ENCODE assay signal across 11 mouse cellular contexts in the genomic region with DNA sequence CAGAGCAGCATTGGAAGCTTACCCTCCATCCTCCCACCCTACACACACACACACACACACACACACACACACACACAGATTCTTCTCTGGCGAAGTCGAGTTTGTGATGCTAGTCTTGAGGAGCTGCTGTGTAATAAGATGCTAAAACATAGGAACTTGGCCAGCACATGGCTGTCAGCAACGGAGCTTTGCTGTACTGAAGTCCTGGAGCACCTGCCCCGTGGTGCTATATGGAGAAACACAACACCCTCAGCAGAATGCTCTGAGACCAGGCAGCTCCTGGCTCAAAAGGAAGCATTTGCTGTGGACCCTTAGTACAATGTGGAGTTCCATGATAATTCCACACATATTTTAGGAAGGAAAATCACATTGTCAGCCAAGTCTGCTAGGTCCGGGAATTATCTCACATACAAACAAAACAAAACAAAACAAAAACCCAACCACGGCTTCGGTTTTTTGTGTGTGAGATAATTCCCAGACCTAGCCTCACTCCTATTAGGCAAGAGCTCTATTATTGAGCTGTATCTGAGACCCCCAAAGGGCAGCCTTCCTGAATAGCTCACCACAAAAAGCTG. TPM values are rescaled to one million over a fixed set of nuclear protein-coding genes. Genes with fewer than 3 reads are reported as not detected.
DNase-seq lines count a peak whose midpoint lies in the region; ATAC-seq lines count a peak whose summit lies in the region.
"Had no signal": no experiment of that assay in that cellular context is flagged by ENCODE, and none has a peak within 500 bp of the region (broad histone marks: within the 10 kb centered on the region; RNA-seq: fewer than 3 reads in every experiment).

No protein-coding gene starts in this region.

- no peaks in the 10 kb centered on the region for H3K9me3 ChIP-seq in heart, embryonic 11.5 days (replicated peaks; ENCODE audit: control insufficient read depth, low read length)
- no peaks in the 10 kb centered on the region for H3K9me3 ChIP-seq in lung, embryonic 16.5 days (ENCODE audit: control insufficient read depth, low read length)
- H3K9me3 ChIP-seq in embryonic facial prominence, embryonic 15.5 days (replicated peaks) = no peaks in the 10 kb centered on the region
- no peaks in the 10 kb centered on the region for H3K9me3 ChIP-seq in stomach, embryonic 14.5 days (ENCODE audit: control insufficient read depth, low read depth, low read length)

- peaks cover 35% of the 10 kb centered on the region for H3K4me1 ChIP-seq in heart, embryonic 11.5 days (ENCODE audit: control insufficient read depth, insufficient read depth, low read length)
- peaks cover 24% of the 10 kb centered on the region for H3K4me1 ChIP-seq in lung, embryonic 16.5 days (replicated peaks; ENCODE audit: control insufficient read depth, insufficient read depth, low read length)
- peaks cover 28% of the 10 kb centered on the region for H3K4me1 ChIP-seq in embryonic facial prominence, embryonic 15.5 days
- peaks cover 26% of the 10 kb centered on the region; the same call in 1 of the 2 replicates for H3K4me1 ChIP-seq in stomach, embryonic 14.5 days (ENCODE audit: control insufficient read depth, insufficient read depth, low read length)

- no peak overlapping the region for H3K9ac ChIP-seq in heart, embryonic 11.5 days (ENCODE audit: low read depth, low read length)
- H3K9ac ChIP-seq in lung, embryonic 16.5 days (ENCODE audit: low read length) = no peak overlapping the region
- no peak overlapping the region for H3K9ac ChIP-seq in embryonic facial prominence, embryonic 15.5 days
- H3K9ac ChIP-seq in stomach, embryonic 14.5 days (replicated peaks; ENCODE audit: low read depth, low read length) = no peak overlapping the region

- peak overlapping the region; percentile 65 for H3K27ac ChIP-seq in heart, embryonic 11.5 days (ENCODE audit: low read depth, low read length)
- H3K27ac ChIP-seq in lung, embryonic 16.5 days (ENCODE audit: low read length) = peak overlapping the region; percentile 79
- H3K27ac ChIP-seq in embryonic facial prominence, embryonic 15.5 days (replicated peaks) = peak overlapping the region; percentile 83; the same call in 1 of the 2 replicates
- peak overlapping the region; percentile 93 for H3K27ac ChIP-seq in stomach, embryonic 14.5 days (ENCODE audit: low read length)

- intact Hi-C loops in heart, postnatal 25 days (cut with DNase I) = no loop called here

- H3K4me2 ChIP-seq in heart, embryonic 11.5 days = no peak overlapping the region
- H3K4me2 ChIP-seq in lung, embryonic 16.5 days (ENCODE audit: low read depth, low read length) = no peak overlapping the region
- no peak overlapping the region for H3K4me2 ChIP-seq in embryonic facial prominence, embryonic 15.5 days (replicated peaks)
- H3K4me2 ChIP-seq in stomach, embryonic 14.5 days (replicated peaks; ENCODE audit: low read depth, low read length) = no peak overlapping the region

- H3K27me3 ChIP-seq in heart, embryonic 11.5 days (ENCODE audit: control insufficient read depth, insufficient read depth, low read length) = no peaks in the 10 kb centered on the region
- H3K27me3 ChIP-seq in lung, embryonic 16.5 days (ENCODE audit: control insufficient read depth, insufficient read depth, low read depth, low read length) = no peaks in the 10 kb centered on the region
- H3K27me3 ChIP-seq in embryonic facial prominence, embryonic 15.5 days = no peaks in the 10 kb centered on the region
- no peaks in the 10 kb centered on the region for H3K27me3 ChIP-seq in stomach, embryonic 14.5 days (ENCODE audit: control insufficient read depth, insufficient read depth, low read length)
- H3K27me3 ChIP-seq: CH12.LX had no signal

- 65% methylated on average over 7 of the region's 7 CpGs for WGBS in heart, embryonic 11.5 days (ENCODE audit: insufficient replicate concordance)
- whole genome bisulfite sequencing in lung, embryonic 16.5 days = 48% methylated on average over 7 of the region's 7 CpGs
- WGBS in embryonic facial prominence, embryonic 15.5 days = 45% methylated on average over 7 of the region's 7 CpGs
- 57% methylated on average over 7 of the region's 7 CpGs for WGBS in stomach, embryonic 14.5 days

- H3K4me3 ChIP-seq in heart, embryonic 11.5 days (ENCODE audit: low read depth, low read length) = no peak overlapping the region
- H3K4me3 ChIP-seq in lung, embryonic 16.5 days (ENCODE audit: low read length) = no peak overlapping the region
- H3K4me3 ChIP-seq in embryonic facial prominence, embryonic 15.5 days (replicated peaks) = no peak overlapping the region
- H3K4me3 ChIP-seq in stomach, embryonic 14.5 days (ENCODE audit: low read depth, low read length) = no peak overlapping the region

- no peak for ATAC-seq in heart, embryonic 11.5 days (replicated peaks; ENCODE audit: insufficient number of reproducible peaks, low FRiP score, low TSS enrichment)
- ATAC-seq in lung, embryonic 16.5 days (ENCODE audit: low read depth) = no peak
- no peak for ATAC-seq in embryonic facial prominence, embryonic 15.5 days (ENCODE audit: insufficient number of reproducible peaks, low FRiP score, low TSS enrichment, low read depth)
- ATAC-seq in stomach, embryonic 14.5 days (ENCODE audit: insufficient number of reproducible peaks, insufficient read depth, low FRiP score, low read depth) = no peak

- DNase-seq in heart, postnatal 25 days (ENCODE audit: low spot score) = no peak
- DNase-seq in lung, postnatal 14 days = no peak
- DNase-seq in thymus, postnatal 25 days = no peak
- no peak for DNase-seq in thymus, postnatal 14 days
- DNase-seq: cerebellum, postnatal 14 days; left cerebral cortex, postnatal 4 days had no signal

- H3K36me3 ChIP-seq in heart, embryonic 11.5 days (ENCODE audit: control insufficient read depth, insufficient read depth, low read length) = no peaks in the 10 kb centered on the region
- H3K36me3 ChIP-seq in lung, embryonic 16.5 days (ENCODE audit: control insufficient read depth, insufficient read depth, low read length) = no peaks in the 10 kb centered on the region
- H3K36me3 ChIP-seq in embryonic facial prominence, embryonic 15.5 days = no peaks in the 10 kb centered on the region
- H3K36me3 ChIP-seq in stomach, embryonic 14.5 days (ENCODE audit: control insufficient read depth, insufficient read depth, low read length) = no peaks in the 10 kb centered on the region

RNA-seq across cellular contexts. Expression of gene Mcur1, which starts 36.0 kb away (rescaled TPM):
- 14.5 and 19.0 TPM in 2 replicates for polyA plus RNA-seq in heart, embryonic 11.5 days (2014; fragmentation: Nextera tagmentation; extraction: Ambion mirVana)
- total RNA-seq in heart, postnatal 25 days (2021) = 10 to 100 TPM; 45.0 to 46.3 TPM
- polyA plus RNA-seq in lung, embryonic 16.5 days (2015; fragmentation: Nextera tagmentation; extraction: Ambion mirVana) = 15.9 and 16.4 TPM in 2 replicates
- polyA plus RNA-seq in embryonic facial prominence, embryonic 15.5 days (2015; fragmentation: Nextera tagmentation; extraction: Ambion mirVana) = 14.1 and 14.4 TPM in 2 replicates
- polyA plus RNA-seq in stomach, embryonic 14.5 days (2014; fragmentation: Nextera tagmentation; extraction: Ambion mirVana) = 14.9 and 15.9 TPM in 2 replicates

RNA-seq across cellular contexts. Expression of gene Ranbp9, which starts 42.9 kb away (rescaled TPM):
- 8.8 and 12.2 TPM in 2 replicates for polyA plus RNA-seq in heart, embryonic 11.5 days (2014; fragmentation: Nextera tagmentation; extraction: Ambion mirVana)
- 10 to 100 TPM; 43.3 to 43.6 TPM for total RNA-seq in heart, postnatal 25 days (2021)
- 8.8 and 8.9 TPM in 2 replicates for polyA plus RNA-seq in lung, embryonic 16.5 days (2015; fragmentation: Nextera tagmentation; extraction: Ambion mirVana)
- polyA plus RNA-seq in embryonic facial prominence, embryonic 15.5 days (2015; fragmentation: Nextera tagmentation; extraction: Ambion mirVana) = 8.5 and 9.2 TPM in 2 replicates
- 15.5 and 16.8 TPM in 2 replicates for polyA plus RNA-seq in stomach, embryonic 14.5 days (2014; fragmentation: Nextera tagmentation; extraction: Ambion mirVana)
